Mouse (Mus musculus) kidney, postnatal 36 days (tissue): Measurements from ENCODE around the gene Endov.

Experiments
- DNase-seq, 2 experiments: peaks; one replicate each; pipeline ENCODE4 v3.0.0; 2021 to 2022; ENCODE audit warnings: mixed read lengths in 2 of 2

Endov gene

GRCm38 (mm10) chr11:119490861-119491689 lies at the start of gene Endov:
Gene Endov, plus strand, starts transcription at chr11:119491347.
- DNase-seq, result peak; percentile 98 to 100

GRCm38 (mm10) chr11:119442199-119442598 lies 48.9 kb upstream of the Endov start:
- DNase-seq, result peak in 1 of 2 experiments; percentile 20

GRCm38 (mm10) chr11:119443442-119443841 lies 47.7 kb upstream of the Endov start:
- DNase-seq, result no peak

GRCm38 (mm10) chr11:119456097-119456496 lies 35.0 kb upstream of the Endov start:
- no peak for DNase-seq

GRCm38 (mm10) chr11:119477876-119478275 lies 13.3 kb upstream of the Endov start:
- DNase-seq, result no peak

GRCm38 (mm10) chr11:119491690-119492087 lies 542 bp downstream of the Endov start:
- no peak for DNase-seq

- DNase-seq, result no peak
Observed at GRCm38 (mm10) chr11:119492830-119493229, 1.7 kb downstream of the Endov start.

- no peak for DNase-seq
Observed at GRCm38 (mm10) chr11:119493516-119493915, 2.4 kb downstream of the Endov start.

- no peak for DNase-seq
Observed at GRCm38 (mm10) chr11:119496147-119496546, 5.0 kb downstream of the Endov start.

GRCm38 (mm10) chr11:119497451-119497850 lies 6.3 kb downstream of the Endov start:
- no peak for DNase-seq

GRCm38 (mm10) chr11:119499297-119499696 lies 8.2 kb downstream of the Endov start:
- no peak for DNase-seq

GRCm38 (mm10) chr11:119500011-119500410 lies 8.9 kb downstream of the Endov start:
- no peak for DNase-seq

GRCm38 (mm10) chr11:119503675-119504074 lies 12.5 kb downstream of the Endov start:
- peak; percentile 42 to 84 for DNase-seq

GRCm38 (mm10) chr11:119506386-119506785 lies 15.2 kb downstream of the Endov start:
- no peak for DNase-seq

- DNase-seq, result no peak
Observed at GRCm38 (mm10) chr11:119507772-119508171, 16.6 kb downstream of the Endov start.

- no peak for DNase-seq
Observed at GRCm38 (mm10) chr11:119509165-119509776, 18.1 kb downstream of the Endov start.

- no peak for DNase-seq
Observed at GRCm38 (mm10) chr11:119513038-119513659, 22.0 kb downstream of the Endov start.

GRCm38 (mm10) chr11:119514108-119514860 lies 23.1 kb downstream of the Endov start:
- DNase-seq, result no peak

- DNase-seq, result no peak
Observed at GRCm38 (mm10) chr11:119514967-119515636, 24.0 kb downstream of the Endov start.

- DNase-seq, result no peak
Observed at GRCm38 (mm10) chr11:119515823-119516676, 24.9 kb downstream of the Endov start.

- DNase-seq, result no peak
Observed at GRCm38 (mm10) chr11:119516677-119517361, 25.7 kb downstream of the Endov start.
